Mouse (Mus musculus) megakaryocyte-erythroid progenitor cell, adult 5 weeks (primary cell): ENCODE measurements around the gene Fbxo7. TPM values are rescaled to one million over a fixed set of nuclear protein-coding genes. Genes with fewer than 3 reads are reported as not detected.

ENCODE experiments used
- polyA plus RNA-seq: library from polyadenylated mRNA; stranded (reverse); fragments of >175 nt; gene quantifications from 2 replicates; pipeline ENCODE4 v1.2.3, GENCODE M21; 2012

The Fbxo7 gene
- polyA plus RNA-seq = 19.9 and 28.0 TPM in 2 replicates

DNA sequence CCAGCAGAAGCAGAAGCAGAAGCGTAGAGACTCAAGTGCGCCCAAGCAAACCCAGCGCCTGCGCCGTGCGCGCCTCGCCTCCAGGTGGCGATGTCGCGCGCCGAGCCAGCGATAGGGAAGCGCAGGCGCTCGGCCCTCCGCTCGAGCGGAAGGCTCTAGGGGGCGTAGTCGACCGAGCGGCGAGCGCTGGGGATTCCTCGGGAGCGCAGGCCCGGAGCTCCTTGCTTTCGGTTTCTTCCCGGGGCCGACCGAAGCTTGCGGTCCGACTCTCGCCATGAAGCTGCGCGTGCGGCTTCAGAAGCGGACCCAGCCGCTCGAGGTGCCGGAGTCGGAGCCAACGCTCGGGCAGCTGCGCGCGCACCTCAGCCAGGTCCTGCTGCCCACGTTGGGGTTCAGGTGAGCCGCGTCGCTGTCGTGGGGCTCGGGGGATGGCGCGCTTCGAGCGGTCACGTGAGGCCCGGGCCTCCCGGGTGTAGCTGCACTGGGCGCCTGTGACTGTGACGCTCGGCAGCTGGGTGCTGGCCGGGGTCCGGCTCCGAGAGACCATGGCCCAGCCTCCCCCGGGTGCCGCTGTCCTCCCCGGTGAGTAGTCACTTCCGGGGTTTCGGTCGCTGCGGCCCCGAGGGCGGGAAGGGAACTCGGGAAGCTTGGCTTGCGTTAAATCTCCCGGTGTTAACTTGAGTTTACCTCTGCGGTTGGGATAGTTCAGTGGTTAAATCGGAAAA is at the start of gene Fbxo7:
Gene Fbxo7, plus strand, starts transcription at position 224 of the 725 bp plus-strand sequence.

DNA sequence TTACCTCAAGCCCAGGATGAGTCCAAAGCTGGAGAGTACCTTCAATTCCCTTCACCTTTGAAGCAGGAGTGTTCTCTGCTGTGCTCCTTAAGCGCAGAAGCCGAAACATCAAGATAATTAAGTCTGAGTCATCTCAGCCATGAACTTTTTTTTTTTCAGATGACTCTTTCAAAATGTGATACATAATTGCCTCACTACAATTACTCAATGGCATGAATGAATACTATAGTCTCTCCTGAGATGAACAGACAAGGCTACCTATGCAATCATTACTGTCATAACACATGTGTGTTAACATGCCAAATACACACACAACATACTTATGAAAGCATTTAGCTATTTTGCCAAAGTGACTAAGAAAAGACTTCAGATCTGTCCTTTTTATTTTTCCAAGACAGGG is 10.0 kb upstream of the Fbxo7 start, which contains the start of gene Bpifc:
Gene Bpifc, minus strand, starts transcription at position 115 of the 400 bp plus-strand sequence.

Other genes starting within 250 kb of the Fbxo7 start
- 20.3 and 27.1 TPM in 2 replicates for gene Pwp1, start 192.5 kb upstream of the Fbxo7 start, polyA plus RNA-seq
- 17.1 TPM in 2 replicates for gene Prdm4, start 104.8 kb upstream of the Fbxo7 start, polyA plus RNA-seq
- gene Ascl4, start 94.3 kb upstream of the Fbxo7 start, polyA plus RNA-seq = not detected in 2 replicates
- 62.6 and 70.3 TPM in 2 replicates for gene Rtcb, start 64.1 kb upstream of the Fbxo7 start, polyA plus RNA-seq
- gene Bpifc, start 10.1 kb upstream of the Fbxo7 start, polyA plus RNA-seq = 0.26 and 1.00 TPM in 2 replicates